Mouse (Mus musculus) embryonic facial prominence, embryonic 11.5 days (tissue): ENCODE data around the gene Nfya. TPM values are rescaled to one million over a fixed set of nuclear protein-coding genes. Genes with fewer than 3 reads are reported as not detected.
"Not testable (repeated sequence)": the region's sequence is repeated elsewhere in the genome, so short reads cannot be mapped to it uniquely, and the experiment has no call there.

Source experiments
- ATAC-seq: fragments of 200-750 bp; cut with Nextera tagmentation; replicated peaks from 2 replicates; pipeline ENCODE4 v1.8.0; 2017; ENCODE audit warnings: low read depth; ENCODE audit not compliant: insufficient number of reproducible peaks, low FRiP score, low TSS enrichment
- DNase-seq: peaks from one replicate; pipeline ENCODE4 v3.0.0-alpha.2; 2015; ENCODE audit warnings: low spot score
- H3K27ac ChIP-seq: fragments of 300-500 bp; sonication (generic); replicated peaks from 2 replicates; pipeline ENCODE4 v1.5.1; 2014; ENCODE audit warnings: mild to moderate bottlenecking, low read depth, low read length, control low read depth
- H3K27me3 ChIP-seq: fragments of 300-500 bp; sonication (generic); 2 replicates; pipeline ENCODE4 v1.6.1; 2014; ENCODE audit warnings: mild to moderate bottlenecking, low read length, moderate library complexity, mixed read lengths; ENCODE audit not compliant: control insufficient read depth, insufficient read depth
- H3K36me3 ChIP-seq: fragments of 300-500 bp; sonication (generic); replicated peaks from 2 replicates; pipeline ENCODE4 v1.6.1; 2014; ENCODE audit warnings: low read depth, mild to moderate bottlenecking, low read length, moderate library complexity, mixed read lengths; ENCODE audit not compliant: control insufficient read depth, insufficient read depth
- H3K4me1 ChIP-seq: fragments of 300-500 bp; sonication (generic); 2 replicates; pipeline ENCODE4 v1.6.1; 2014; ENCODE audit warnings: low read length, mixed read lengths; ENCODE audit not compliant: control insufficient read depth, insufficient read depth
- H3K4me2 ChIP-seq: fragments of 300-500 bp; sonication (generic); 2 replicates; pipeline ENCODE4 v1.6.1; 2014; ENCODE audit warnings: low read depth, mild to moderate bottlenecking, control low read depth, low read length, moderate library complexity
- H3K4me3 ChIP-seq: fragments of 300-500 bp; sonication (generic); 2 replicates; pipeline ENCODE4 v1.5.1; 2014; ENCODE audit warnings: low read depth, low read length, control low read depth
- H3K9ac ChIP-seq: fragments of 300-500 bp; sonication (generic); replicated peaks from 2 replicates; pipeline ENCODE4 v1.6.1; 2014; ENCODE audit warnings: mild to moderate bottlenecking, control low read depth, low read length
- H3K9me3 ChIP-seq: fragments of 300-500 bp; sonication (generic); replicated peaks from 2 replicates; pipeline ENCODE4 v1.6.1; 2016; ENCODE audit warnings: mild to moderate bottlenecking, low read length, inconsistent platforms, mixed read lengths; ENCODE audit not compliant: control insufficient read depth
- WGBS: fragments of 180-500 bp; shearing (Covaris S2); extraction: QIAGEN DNeasy Blood & Tissue Kit; methylation state at CpG from one replicate; pipeline ENCODE4 v1.1.7; 2014; 5-methylcytosine and 5-hydroxymethylcytosine counted together
- polyA plus RNA-seq: library from polyadenylated mRNA; unstranded; fragments of >200 nt; fragmentation: Nextera tagmentation; extraction: Ambion mirVana; gene quantifications from 2 replicates; pipeline ENCODE4 v1.2.1, GENCODE M21; 2014

Gene Nfya
- polyA plus RNA-seq, 1 experiment from 2014 or later: 26.5 TPM

DNA sequence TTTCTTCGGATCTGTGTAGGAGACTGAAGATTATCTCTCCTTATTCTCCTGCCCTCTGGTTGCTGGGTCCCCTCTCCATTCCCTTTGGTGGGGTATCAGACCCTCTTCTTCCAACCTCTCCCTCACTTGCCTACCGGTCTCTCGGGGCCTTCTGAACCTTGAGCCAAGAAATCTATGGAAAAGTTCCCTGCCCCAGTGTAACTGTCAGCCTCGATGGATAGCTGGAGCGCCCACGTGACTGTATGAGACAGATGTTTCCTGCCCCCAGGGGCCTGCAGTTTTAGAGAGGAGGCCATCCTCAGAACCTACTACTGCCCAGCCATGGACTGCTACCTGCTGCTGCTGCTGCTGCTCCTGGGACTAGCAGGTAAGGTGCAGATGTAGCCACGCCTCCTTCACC lies 50.1 kb downstream of the Nfya start, which contains the start of gene Treml1:
Treml1 (plus strand) TSS at position 301 of the 400 bp plus-strand sequence.
- H3K4me2 ChIP-seq: no peak within 1 kb of the TSS
- ATAC-seq (no peak), DNase-seq (no peak)
- no peak within 1 kb of the TSS for H3K4me3 ChIP-seq
- WGBS: 76% methylated on average over 7 of the region's 7 CpGs
- no peaks in the 10 kb centered on the region for H3K9me3 ChIP-seq
- no peaks in the 10 kb centered on the region for H3K36me3 ChIP-seq
- H3K9ac ChIP-seq: no peak within 1 kb of the TSS
- no peaks in the 10 kb centered on the region for H3K27me3 ChIP-seq
- H3K4me1 ChIP-seq: no peaks in the 10 kb centered on the region
- no peak within 1 kb of the TSS for H3K27ac ChIP-seq

DNA sequence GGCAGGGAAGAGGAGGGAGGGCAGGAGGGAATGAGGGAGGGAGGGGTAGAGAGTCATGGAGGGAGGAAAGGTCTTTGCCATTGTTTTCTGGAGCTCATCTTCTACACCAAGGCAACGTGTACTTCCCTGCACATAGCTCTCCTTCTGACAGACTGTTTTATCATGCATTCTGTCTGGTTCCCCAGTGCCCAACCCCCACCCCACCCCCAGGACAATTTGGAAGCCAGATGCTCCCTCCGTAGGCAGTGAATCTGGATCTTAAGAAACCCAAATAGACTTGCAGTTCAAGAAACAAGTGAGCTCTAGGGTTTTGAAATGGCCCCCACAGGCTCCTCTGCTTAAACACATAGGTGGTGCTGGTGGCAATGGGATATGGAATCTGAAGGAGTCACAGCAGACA lies 51.8 kb downstream of the Nfya start:
- no peaks in the 10 kb centered on the region for H3K27me3 ChIP-seq
- no peak overlapping the region for H3K27ac ChIP-seq
- no peaks in the 10 kb centered on the region for H3K36me3 ChIP-seq
- DNase-seq (no peak), ATAC-seq (no peak)
- no peaks in the 10 kb centered on the region for H3K9me3 ChIP-seq
- no peaks in the 10 kb centered on the region for H3K4me1 ChIP-seq
- 53% methylated on average over 2 of the region's 2 CpGs for WGBS
- no peak overlapping the region for H3K4me3 ChIP-seq
- H3K9ac ChIP-seq: no peak overlapping the region
- no peak overlapping the region for H3K4me2 ChIP-seq

DNA sequence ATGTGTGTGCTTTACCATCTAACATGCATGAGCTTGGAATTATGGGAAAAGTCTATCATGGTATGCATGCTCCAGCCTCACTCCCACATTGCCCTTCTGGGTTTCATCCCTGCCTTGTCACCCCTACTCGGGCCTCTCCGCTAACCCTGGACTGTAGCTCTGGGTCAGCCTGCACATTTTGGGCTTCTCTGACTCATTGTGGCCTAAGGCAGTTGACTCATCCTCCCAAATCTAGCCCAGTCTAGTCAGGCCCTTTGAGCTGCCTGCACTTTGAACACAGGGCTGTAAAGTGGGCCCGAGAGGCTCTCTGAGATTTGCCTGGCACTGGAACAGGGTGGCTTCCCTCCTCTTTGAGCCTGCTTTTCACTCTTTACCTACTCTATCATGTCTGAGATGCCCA lies 53.9 kb downstream of the Nfya start:
- H3K9ac ChIP-seq: no peak overlapping the region
- no peaks in the 10 kb centered on the region for H3K27me3 ChIP-seq
- WGBS: 88% methylated on average over 3 of the region's 3 CpGs
- H3K4me2 ChIP-seq: no peak overlapping the region
- H3K4me3 ChIP-seq: no peak overlapping the region
- no peak overlapping the region for H3K27ac ChIP-seq
- H3K4me1 ChIP-seq: no peaks in the 10 kb centered on the region
- no peak for ATAC-seq
- H3K9me3 ChIP-seq: no peaks in the 10 kb centered on the region
- H3K36me3 ChIP-seq: no peaks in the 10 kb centered on the region
- no peak for DNase-seq

DNA sequence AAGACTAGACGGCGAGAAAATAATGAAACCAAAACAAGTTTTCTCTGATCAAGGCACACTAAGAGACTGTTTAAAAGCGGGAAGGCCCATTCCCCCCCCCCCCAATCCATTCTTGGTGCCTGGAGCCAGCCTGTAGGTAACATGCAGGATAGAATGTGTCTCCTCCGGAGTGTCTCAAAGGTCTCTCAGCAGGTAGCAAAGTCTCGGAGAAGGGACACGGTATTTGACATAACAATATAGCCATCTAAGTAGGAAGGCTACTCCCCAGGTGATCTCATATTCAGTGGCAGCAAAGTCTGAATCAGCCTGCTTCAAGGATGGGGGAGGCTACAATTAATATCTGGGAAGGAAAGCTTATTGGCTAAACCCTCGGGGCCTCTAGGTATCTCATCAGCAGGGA lies 56.7 kb downstream of the Nfya start:
- H3K9me3 ChIP-seq, H3K27ac ChIP-seq, H3K27me3 ChIP-seq, H3K36me3 ChIP-seq, H3K9ac ChIP-seq, ATAC-seq, DNase-seq, H3K4me3 ChIP-seq, H3K4me1 ChIP-seq, H3K4me2 ChIP-seq: not testable (repeated sequence)
- WGBS: 74% methylated on average over 7 of the region's 7 CpGs

DNA sequence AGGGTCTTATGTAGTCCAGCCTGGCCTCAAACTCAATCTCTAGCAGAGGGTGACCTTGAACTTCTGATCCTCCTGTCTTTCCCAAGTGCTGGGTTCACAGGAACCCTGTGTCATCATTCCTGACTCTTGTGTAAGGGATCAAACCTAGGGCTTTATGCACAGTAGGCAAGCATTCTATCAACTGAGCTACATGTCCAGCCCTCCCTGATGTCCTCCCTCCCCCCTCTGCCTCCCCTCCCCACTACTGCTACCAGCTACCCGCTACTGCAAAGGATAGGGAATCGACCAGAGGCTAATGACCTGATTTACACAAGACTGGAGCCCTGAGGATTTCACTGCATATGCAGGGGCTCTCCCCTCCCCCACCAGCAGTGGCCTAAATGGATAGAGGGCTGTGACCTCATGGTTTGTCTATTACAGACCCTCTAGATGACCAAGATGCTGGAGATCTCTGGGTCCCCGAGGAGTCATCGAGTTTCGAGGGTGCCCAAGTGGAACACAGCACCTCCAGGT lies 59.0 kb downstream of the Nfya start:
- 67% methylated on average over 5 of the region's 5 CpGs for WGBS

DNA sequence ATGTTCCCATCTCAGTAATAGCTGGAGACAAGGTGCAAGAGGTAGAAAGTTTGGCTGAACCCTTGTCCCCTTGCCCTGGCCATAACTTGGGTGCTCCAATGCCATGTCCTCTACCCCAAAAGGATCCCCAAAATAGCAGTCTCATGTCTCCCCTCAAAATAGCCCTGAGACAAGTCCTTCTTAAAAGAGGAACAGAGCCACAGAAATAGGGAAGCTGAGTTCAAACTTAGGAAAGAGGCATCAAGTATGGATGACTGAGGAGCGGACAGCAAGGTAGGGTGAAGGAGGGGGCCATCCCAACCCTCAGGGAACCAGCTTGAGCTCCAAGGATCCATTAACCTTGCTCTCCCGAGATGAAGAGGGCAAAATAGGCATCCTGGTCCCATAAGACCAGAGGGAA lies 62.4 kb downstream of the Nfya start:
- Histone ChIP-seq H3K27me3 (no peaks in the 10 kb centered on the region), H3K4me1 (no peaks in the 10 kb centered on the region), H3K4me2 (no peak overlapping the region), H3K36me3 (no peaks in the 10 kb centered on the region), H3K4me3 (no peak overlapping the region), H3K9ac (no peak overlapping the region), H3K9me3 (no peaks in the 10 kb centered on the region), H3K27ac (no peak overlapping the region)
- ATAC-seq (no peak), DNase-seq (no peak)
- WGBS: 82% methylated on average over 2 of the region's 2 CpGs

More for the DNA sequence above, 59.0 kb downstream of the Nfya start:
- no peak for DNase-seq
- no peaks in the 10 kb centered on the region for H3K9me3 ChIP-seq
- H3K9ac ChIP-seq: no peak overlapping the region
- no peaks in the 10 kb centered on the region for H3K27me3 ChIP-seq
- H3K4me3 ChIP-seq: no peak overlapping the region
- H3K36me3 ChIP-seq: no peaks in the 10 kb centered on the region
- H3K27ac ChIP-seq: no peak overlapping the region
- no peaks in the 10 kb centered on the region for H3K4me1 ChIP-seq
- H3K4me2 ChIP-seq: no peak overlapping the region
- no peak for ATAC-seq

DNA sequence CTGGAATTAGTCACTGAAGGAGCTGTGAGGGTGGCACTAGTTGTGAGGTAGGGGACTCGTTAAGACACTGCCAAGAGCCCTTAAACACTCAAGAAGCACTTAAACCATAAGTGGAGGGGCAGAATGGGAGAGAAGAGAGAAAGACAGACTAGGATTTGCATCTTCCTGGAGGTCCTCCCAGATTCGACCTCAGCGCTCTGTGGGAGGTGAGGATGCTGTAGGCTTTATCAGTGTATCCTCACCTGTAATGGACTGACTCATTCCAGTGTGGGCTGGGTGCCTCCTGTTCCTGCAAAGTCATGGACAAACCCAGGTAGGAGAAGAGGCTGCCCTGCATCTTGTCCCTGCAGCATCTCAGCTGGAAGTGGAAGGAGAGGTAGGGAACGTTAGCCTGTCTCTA lies 62.9 kb downstream of the Nfya start:
- Histone ChIP-seq H3K27ac (no peak overlapping the region), H3K4me1 (no peaks in the 10 kb centered on the region), H3K36me3 (no peaks in the 10 kb centered on the region), H3K27me3 (no peaks in the 10 kb centered on the region), H3K4me2 (no peak overlapping the region), H3K9ac (no peak overlapping the region), H3K4me3 (no peak overlapping the region), H3K9me3 (no peaks in the 10 kb centered on the region)
- ATAC-seq (no peak), DNase-seq (no peak)
- 69% methylated on average over 4 of the region's 4 CpGs for WGBS

DNA sequence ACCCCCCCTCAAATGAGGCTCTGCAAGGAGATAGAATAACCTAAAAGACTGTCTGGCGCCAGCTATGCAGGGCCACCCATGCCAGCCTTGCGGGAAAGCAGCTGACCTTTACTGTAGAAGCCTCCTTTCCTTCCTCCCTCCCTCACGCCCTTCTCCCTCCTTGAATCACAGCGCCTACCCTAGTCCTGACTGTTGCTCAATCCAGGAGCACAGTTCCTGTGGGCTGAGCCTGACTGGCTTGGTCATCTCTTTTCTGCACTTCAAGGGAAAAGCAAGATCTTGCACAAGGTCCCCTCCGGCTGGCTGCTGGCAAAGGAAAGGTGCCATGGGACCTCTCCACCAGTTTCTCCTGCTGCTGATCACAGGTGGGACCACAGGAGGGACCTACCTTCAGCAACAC lies 63.5 kb downstream of the Nfya start, which contains the start of gene Trem2:
Trem2 (plus strand) TSS at position 171 of the 400 bp plus-strand sequence.
- Histone ChIP-seq H3K4me2 (no peak within 1 kb of the TSS), H3K27me3 (no peaks in the 10 kb centered on the region), H3K4me1 (no peaks in the 10 kb centered on the region), H3K27ac (no peak within 1 kb of the TSS), H3K36me3 (no peaks in the 10 kb centered on the region), H3K9me3 (no peaks in the 10 kb centered on the region), H3K9ac (no peak within 1 kb of the TSS), H3K4me3 (no peak within 1 kb of the TSS)
- ATAC-seq: no peak
- 81% methylated on average over 5 of the region's 5 CpGs for WGBS
- DNase-seq: no peak
